Mouse (Mus musculus): Measurements from ENCODE around the gene Prrt2. TPM values are rescaled to one million over a fixed set of nuclear protein-coding genes. Genes with fewer than 3 reads are reported as not detected.
A peak's percentile ranks its signal among the peaks of the same experiment; 100 is the strongest.

Prrt2 gene
- polyA plus RNA-seq, 1 experiment, result 9.8 TPM

- WGBS, result 55% methylated on average over 5 of the region's 5 CpGs
- Histone ChIP-seq H3K4me1 (ENCODE audit: control insufficient read depth, insufficient read depth, low read length) (peaks cover 10% of the 10 kb centered on the region; the same call in 1 of the 2 replicates), H3K4me3 (replicated peaks; ENCODE audit: extremely low read depth, low read depth, low read length) (no peak overlapping the region)
- TF ChIP-seq POLR2A (IDR thresholded peaks at IDR 0.05; ENCODE audit: borderline replicate concordance, extremely low read depth, low read depth, low read length) (no peak), CTCF (IDR thresholded peaks at IDR 0.05; ENCODE audit: insufficient read depth, low read length) (no peak)
- DNase-seq, result no peak
Observed at GRCm38 (mm10) chr7:127021563-127022527, 834 bp upstream of the Prrt2 start.

- Histone ChIP-seq H3K4me1 (ENCODE audit: control insufficient read depth, insufficient read depth, low read length) (peaks cover 15% of the 10 kb centered on the region; the same call in 1 of the 2 replicates), H3K4me3 (replicated peaks; ENCODE audit: extremely low read depth, low read depth, low read length) (peak overlapping the region; percentile 45)
- DNase-seq, result no peak
- WGBS, result 46% methylated on average over 5 of the region's 5 CpGs
- no peak for TF ChIP-seq POLR2A (IDR thresholded peaks at IDR 0.05; ENCODE audit: borderline replicate concordance, extremely low read depth, low read depth, low read length)
- TF ChIP-seq CTCF (IDR thresholded peaks at IDR 0.05; ENCODE audit: insufficient read depth, low read length), result no peak
Observed at GRCm38 (mm10) chr7:127020491-127020890, 520 bp downstream of the Prrt2 start.

- no peak overlapping the region for H3K4me3 ChIP-seq (replicated peaks; ENCODE audit: extremely low read depth, low read depth, low read length)
- H3K4me1 ChIP-seq (ENCODE audit: control insufficient read depth, insufficient read depth, low read length), result peaks cover 15% of the 10 kb centered on the region; the same call in 1 of the 2 replicates
- no peak for DNase-seq
- TF ChIP-seq CTCF (IDR thresholded peaks at IDR 0.05; ENCODE audit: insufficient read depth, low read length) (no peak), POLR2A (IDR thresholded peaks at IDR 0.05; ENCODE audit: borderline replicate concordance, extremely low read depth, low read depth, low read length) (no peak)
- 68% methylated on average over 3 of the region's 3 CpGs for WGBS
Observed at GRCm38 (mm10) chr7:127020031-127020430, 980 bp downstream of the Prrt2 start.

- no peak for DNase-seq
- H3K4me1 ChIP-seq (ENCODE audit: control insufficient read depth, insufficient read depth, low read length), result peaks cover 13% of the 10 kb centered on the region; the same call in 1 of the 2 replicates
- WGBS, result 66% methylated on average over 14 of the region's 14 CpGs
- H3K4me3 ChIP-seq (replicated peaks; ENCODE audit: extremely low read depth, low read depth, low read length), result no peak overlapping the region
- TF ChIP-seq POLR2A (IDR thresholded peaks at IDR 0.05; ENCODE audit: borderline replicate concordance, extremely low read depth, low read depth, low read length) (no peak), CTCF (IDR thresholded peaks at IDR 0.05; ENCODE audit: insufficient read depth, low read length) (no peak)
Observed at GRCm38 (mm10) chr7:127019306-127019960, 1.6 kb downstream of the Prrt2 start.

GRCm38 (mm10) chr7:127018416-127019305 is 2.4 kb downstream of the Prrt2 start:
- TF ChIP-seq POLR2A (IDR thresholded peaks at IDR 0.05; ENCODE audit: borderline replicate concordance, extremely low read depth, low read depth, low read length) (no peak), CTCF (IDR thresholded peaks at IDR 0.05; ENCODE audit: insufficient read depth, low read length) (no peak)
- no peak overlapping the region for H3K4me3 ChIP-seq (replicated peaks; ENCODE audit: extremely low read depth, low read depth, low read length)
- no peak for DNase-seq
- 70% methylated on average over 15 of the region's 15 CpGs for WGBS
- H3K4me1 ChIP-seq (ENCODE audit: control insufficient read depth, insufficient read depth, low read length), result peaks cover 13% of the 10 kb centered on the region; the same call in 1 of the 2 replicates

- DNase-seq, result no peak
- no peak for TF ChIP-seq CTCF (IDR thresholded peaks at IDR 0.05; ENCODE audit: insufficient read depth, low read length)
- TF ChIP-seq POLR2A (IDR thresholded peaks at IDR 0.05; ENCODE audit: borderline replicate concordance, extremely low read depth, low read depth, low read length), result no peak
- Histone ChIP-seq H3K4me3 (replicated peaks; ENCODE audit: extremely low read depth, low read depth, low read length) (no peak overlapping the region), H3K4me1 (ENCODE audit: control insufficient read depth, insufficient read depth, low read length) (peaks cover 17% of the 10 kb centered on the region)
- WGBS, result 43% methylated on average over 6 of the region's 6 CpGs
Observed at GRCm38 (mm10) chr7:127017950-127018345, 3.1 kb downstream of the Prrt2 start.

GRCm38 (mm10) chr7:127016971-127017949 is 3.8 kb downstream of the Prrt2 start, which contains the start of gene Pagr1a:
Gene Pagr1a, minus strand, starts transcription at chr7:127017352.
- H3K4me3 ChIP-seq (replicated peaks; ENCODE audit: extremely low read depth, low read depth, low read length), result peak within 1 kb of the TSS; percentile 92
- H3K4me1 ChIP-seq (ENCODE audit: control insufficient read depth, insufficient read depth, low read length), result peaks cover 18% of the 10 kb centered on the region
- 1% methylated on average over 39 of the region's 39 CpGs for WGBS
- DNase-seq, result peak; percentile 96
- TF ChIP-seq CTCF (IDR thresholded peaks at IDR 0.05; ENCODE audit: insufficient read depth, low read length), result peak; percentile 63
- peak; percentile 80 for TF ChIP-seq POLR2A (IDR thresholded peaks at IDR 0.05; ENCODE audit: borderline replicate concordance, extremely low read depth, low read depth, low read length)

- H3K4me3 ChIP-seq (replicated peaks; ENCODE audit: extremely low read depth, low read depth, low read length), result peak overlapping the region; percentile 92
- no peak for DNase-seq
- TF ChIP-seq POLR2A (IDR thresholded peaks at IDR 0.05; ENCODE audit: borderline replicate concordance, extremely low read depth, low read depth, low read length) (peak; percentile 81; the same call in 1 of the 2 replicates), CTCF (IDR thresholded peaks at IDR 0.05; ENCODE audit: insufficient read depth, low read length) (no peak)
- WGBS, result 1% methylated on average over 22 of the region's 22 CpGs
- H3K4me1 ChIP-seq (ENCODE audit: control insufficient read depth, insufficient read depth, low read length), result peaks cover 18% of the 10 kb centered on the region
Observed at GRCm38 (mm10) chr7:127016486-127016938, 4.5 kb downstream of the Prrt2 start.

Data from lung, adult 2 months (tissue).